Mouse (Mus musculus): Measurements from ENCODE around the gene Tmem116. TPM values are rescaled to one million over a fixed set of nuclear protein-coding genes. Genes with fewer than 3 reads are reported as not detected.
"Not testable (repeated sequence)": the region's sequence is repeated elsewhere in the genome, so short reads cannot be mapped to it uniquely, and the experiment has no call there.

Gene Tmem116
- polyA plus RNA-seq, 1 experiment from 2014 or later, result 4.5 TPM

GRCm38 (mm10) chr5:121476040-121476439 lies 24.3 kb downstream of the Tmem116 start:
- H3K27ac ChIP-seq (ENCODE audit: low read length), result no peak overlapping the region
- WGBS, result 82% methylated on average over 1 of the region's 1 CpGs

GRCm38 (mm10) chr5:121477680-121478079 lies 26.0 kb downstream of the Tmem116 start:
- Histone ChIP-seq H3K36me3 (ENCODE audit: control insufficient read depth, insufficient read depth) (no peaks in the 10 kb centered on the region), H3K9me3 (replicated peaks; ENCODE audit: control insufficient read depth, low read length) (no peaks in the 10 kb centered on the region), H3K27ac (ENCODE audit: low read length) (no peak overlapping the region), H3K4me2 (ENCODE audit: low read depth, low read length) (no peak overlapping the region), H3K4me1 (ENCODE audit: control insufficient read depth, insufficient read depth, low read length) (no peaks in the 10 kb centered on the region), H3K9ac (ENCODE audit: low read length) (no peak overlapping the region), H3K4me3 (ENCODE audit: low read length) (no peak overlapping the region), H3K27me3 (ENCODE audit: control insufficient read depth, insufficient read depth, low read length) (no peaks in the 10 kb centered on the region)
- ATAC-seq (replicated peaks; ENCODE audit: extremely low read depth, insufficient read depth, low FRiP score), result no peak
- WGBS, result 32% methylated on average over 3 of the region's 3 CpGs

More at GRCm38 (mm10) chr5:121476040-121476439, 24.3 kb downstream of the Tmem116 start:
- no peak overlapping the region for H3K9ac ChIP-seq (ENCODE audit: low read length)
- no peak overlapping the region for H3K4me3 ChIP-seq (ENCODE audit: low read length)
- ATAC-seq (replicated peaks; ENCODE audit: extremely low read depth, insufficient read depth, low FRiP score), result no peak
- H3K4me2 ChIP-seq (ENCODE audit: low read depth, low read length), result no peak overlapping the region
- H3K27me3 ChIP-seq (ENCODE audit: control insufficient read depth, insufficient read depth, low read length), result no peaks in the 10 kb centered on the region
- H3K4me1 ChIP-seq (ENCODE audit: control insufficient read depth, insufficient read depth, low read length), result no peaks in the 10 kb centered on the region
- no peaks in the 10 kb centered on the region for H3K9me3 ChIP-seq (replicated peaks; ENCODE audit: control insufficient read depth, low read length)
- H3K36me3 ChIP-seq (ENCODE audit: control insufficient read depth, insufficient read depth), result no peaks in the 10 kb centered on the region

GRCm38 (mm10) chr5:121484801-121485200 lies 33.1 kb downstream of the Tmem116 start:
- WGBS, result 74% methylated on average over 5 of the region's 5 CpGs
- Histone ChIP-seq H3K9ac (ENCODE audit: low read length) (no peak overlapping the region), H3K27me3 (ENCODE audit: control insufficient read depth, insufficient read depth, low read length) (no peaks in the 10 kb centered on the region), H3K4me2 (ENCODE audit: low read depth, low read length) (no peak overlapping the region), H3K9me3 (replicated peaks; ENCODE audit: control insufficient read depth, low read length) (no peaks in the 10 kb centered on the region), H3K27ac (ENCODE audit: low read length) (no peak overlapping the region), H3K36me3 (ENCODE audit: control insufficient read depth, insufficient read depth) (no peaks in the 10 kb centered on the region), H3K4me1 (ENCODE audit: control insufficient read depth, insufficient read depth, low read length) (no peaks in the 10 kb centered on the region), H3K4me3 (ENCODE audit: low read length) (no peak overlapping the region)
- ATAC-seq (replicated peaks; ENCODE audit: extremely low read depth, insufficient read depth, low FRiP score), result no peak

GRCm38 (mm10) chr5:121493305-121493704 lies 41.6 kb downstream of the Tmem116 start:
- WGBS, result 56% methylated on average over 8 of the region's 8 CpGs
- H3K9me3 ChIP-seq (replicated peaks; ENCODE audit: control insufficient read depth, low read length), result no peaks in the 10 kb centered on the region
- no peak overlapping the region for H3K27ac ChIP-seq (ENCODE audit: low read length)
- H3K9ac ChIP-seq (ENCODE audit: low read length), result no peak overlapping the region
- H3K36me3 ChIP-seq (ENCODE audit: control insufficient read depth, insufficient read depth), result no peaks in the 10 kb centered on the region
- no peaks in the 10 kb centered on the region for H3K27me3 ChIP-seq (ENCODE audit: control insufficient read depth, insufficient read depth, low read length)
- no peak for ATAC-seq (replicated peaks; ENCODE audit: extremely low read depth, insufficient read depth, low FRiP score)
- H3K4me2 ChIP-seq (ENCODE audit: low read depth, low read length), result no peak overlapping the region
- no peak overlapping the region for H3K4me3 ChIP-seq (ENCODE audit: low read length)
- H3K4me1 ChIP-seq (ENCODE audit: control insufficient read depth, insufficient read depth, low read length), result no peaks in the 10 kb centered on the region

- ATAC-seq (replicated peaks; ENCODE audit: extremely low read depth, insufficient read depth, low FRiP score), result no peak
- Histone ChIP-seq H3K36me3 (ENCODE audit: control insufficient read depth, insufficient read depth) (no peaks in the 10 kb centered on the region), H3K4me3 (ENCODE audit: low read length) (no peak overlapping the region), H3K27me3 (ENCODE audit: control insufficient read depth, insufficient read depth, low read length) (no peaks in the 10 kb centered on the region), H3K9ac (ENCODE audit: low read length) (no peak overlapping the region), H3K4me1 (ENCODE audit: control insufficient read depth, insufficient read depth, low read length) (no peaks in the 10 kb centered on the region), H3K9me3 (replicated peaks; ENCODE audit: control insufficient read depth, low read length) (no peaks in the 10 kb centered on the region), H3K27ac (ENCODE audit: low read length) (no peak overlapping the region), H3K4me2 (ENCODE audit: low read depth, low read length) (no peak overlapping the region)
- 56% methylated on average over 7 of the region's 7 CpGs for WGBS
Measured at GRCm38 (mm10) chr5:121500719-121501118, 49.0 kb downstream of the Tmem116 start.

- H3K9ac ChIP-seq (ENCODE audit: low read length); H3K4me3 ChIP-seq (ENCODE audit: low read length); H3K27me3 ChIP-seq (ENCODE audit: control insufficient read depth, insufficient read depth, low read length); H3K9me3 ChIP-seq (replicated peaks; ENCODE audit: control insufficient read depth, low read length); ATAC-seq (replicated peaks; ENCODE audit: extremely low read depth, insufficient read depth, low FRiP score); H3K4me2 ChIP-seq (ENCODE audit: low read depth, low read length); H3K4me1 ChIP-seq (ENCODE audit: control insufficient read depth, insufficient read depth, low read length); H3K36me3 ChIP-seq (ENCODE audit: control insufficient read depth, insufficient read depth); H3K27ac ChIP-seq (ENCODE audit: low read length): not testable (repeated sequence)
- WGBS, result 71% methylated on average over 11 of the region's 17 CpGs
Measured at GRCm38 (mm10) chr5:121501424-121501996, 49.8 kb downstream of the Tmem116 start.

GRCm38 (mm10) chr5:121503231-121503630 lies 51.5 kb downstream of the Tmem116 start, which contains the start of gene Adam1b:
Adam1b (minus strand) TSS chr5:121503435.
- no peaks in the 10 kb centered on the region for H3K36me3 ChIP-seq (ENCODE audit: control insufficient read depth, insufficient read depth)
- H3K4me3 ChIP-seq (ENCODE audit: low read length), result no peak within 1 kb of the TSS
- no peak within 1 kb of the TSS for H3K27ac ChIP-seq (ENCODE audit: low read length)
- H3K4me1 ChIP-seq (ENCODE audit: control insufficient read depth, insufficient read depth, low read length), result no peaks in the 10 kb centered on the region
- 80% methylated on average over 3 of the region's 3 CpGs for WGBS
- no peaks in the 10 kb centered on the region for H3K9me3 ChIP-seq (replicated peaks; ENCODE audit: control insufficient read depth, low read length)
- no peak within 1 kb of the TSS for H3K4me2 ChIP-seq (ENCODE audit: low read depth, low read length)
- H3K27me3 ChIP-seq (ENCODE audit: control insufficient read depth, insufficient read depth, low read length), result no peaks in the 10 kb centered on the region
- H3K9ac ChIP-seq (ENCODE audit: low read length), result no peak within 1 kb of the TSS
- no peak for ATAC-seq (replicated peaks; ENCODE audit: extremely low read depth, insufficient read depth, low FRiP score)

- 85% methylated on average over 1 of the region's 1 CpGs for WGBS
Measured at GRCm38 (mm10) chr5:121506846-121507245, 55.2 kb downstream of the Tmem116 start.

GRCm38 (mm10) chr5:121510009-121510408 lies 58.3 kb downstream of the Tmem116 start:
- no peaks in the 10 kb centered on the region for H3K27me3 ChIP-seq (ENCODE audit: control insufficient read depth, insufficient read depth, low read length)
- WGBS, result 77% methylated on average over 7 of the region's 7 CpGs
- ATAC-seq (replicated peaks; ENCODE audit: extremely low read depth, insufficient read depth, low FRiP score), result no peak

More at GRCm38 (mm10) chr5:121506846-121507245, 55.2 kb downstream of the Tmem116 start:
- no peak for ATAC-seq (replicated peaks; ENCODE audit: extremely low read depth, insufficient read depth, low FRiP score)
- Histone ChIP-seq H3K9ac (ENCODE audit: low read length) (no peak overlapping the region), H3K4me3 (ENCODE audit: low read length) (no peak overlapping the region), H3K27me3 (ENCODE audit: control insufficient read depth, insufficient read depth, low read length) (no peaks in the 10 kb centered on the region), H3K4me1 (ENCODE audit: control insufficient read depth, insufficient read depth, low read length) (no peaks in the 10 kb centered on the region), H3K9me3 (replicated peaks; ENCODE audit: control insufficient read depth, low read length) (no peaks in the 10 kb centered on the region; the same call in 1 of the 2 replicates), H3K4me2 (ENCODE audit: low read depth, low read length) (no peak overlapping the region), H3K27ac (ENCODE audit: low read length) (no peak overlapping the region), H3K36me3 (ENCODE audit: control insufficient read depth, insufficient read depth) (no peaks in the 10 kb centered on the region)

More at GRCm38 (mm10) chr5:121510009-121510408, 58.3 kb downstream of the Tmem116 start:
- Histone ChIP-seq H3K9me3 (replicated peaks; ENCODE audit: control insufficient read depth, low read length) (no peaks in the 10 kb centered on the region; the same call in 1 of the 2 replicates), H3K9ac (ENCODE audit: low read length) (no peak overlapping the region), H3K27ac (ENCODE audit: low read length) (no peak overlapping the region), H3K4me3 (ENCODE audit: low read length) (no peak overlapping the region), H3K36me3 (ENCODE audit: control insufficient read depth, insufficient read depth) (no peaks in the 10 kb centered on the region), H3K4me1 (ENCODE audit: control insufficient read depth, insufficient read depth, low read length) (no peaks in the 10 kb centered on the region), H3K4me2 (ENCODE audit: low read depth, low read length) (no peak overlapping the region)

Measured in heart, embryonic 16.5 days (tissue).